Mouse (Mus musculus): ENCODE data around the gene Sh2b3. TPM values are rescaled to one million over a fixed set of nuclear protein-coding genes. Genes with fewer than 3 reads are reported as not detected.

The Sh2b3 gene
- total RNA-seq, 2 experiments from 2014 or later = 37.0 to 41.7 TPM

GRCm38 (mm10) chr5:121843138-121843905, 5.9 kb upstream of the Sh2b3 start:
- no peak for DNase-seq

- DNase-seq = peak; percentile 93
Observed at GRCm38 (mm10) chr5:121842665-121843118, 5.2 kb upstream of the Sh2b3 start.

GRCm38 (mm10) chr5:121841973-121842372, 4.5 kb upstream of the Sh2b3 start:
- DNase-seq = peak; percentile 52

GRCm38 (mm10) chr5:121841516-121841915, 4.1 kb upstream of the Sh2b3 start:
- no peak for DNase-seq

GRCm38 (mm10) chr5:121839128-121839473, 1.7 kb upstream of the Sh2b3 start:
- no peak for DNase-seq

- peak; percentile 72 for DNase-seq
Observed at GRCm38 (mm10) chr5:121838341-121839127, 1.1 kb upstream of the Sh2b3 start.

- DNase-seq = peak; percentile 94
Observed at GRCm38 (mm10) chr5:121836692-121837415, 592 bp downstream of the Sh2b3 start.

GRCm38 (mm10) chr5:121835949-121836691, 1.3 kb downstream of the Sh2b3 start:
- DNase-seq = no peak

- peak; percentile 61 for DNase-seq
Observed at GRCm38 (mm10) chr5:121834991-121835747, 2.3 kb downstream of the Sh2b3 start.

GRCm38 (mm10) chr5:121834241-121834606, 3.2 kb downstream of the Sh2b3 start:
- no peak for DNase-seq

GRCm38 (mm10) chr5:121833572-121834240, 3.7 kb downstream of the Sh2b3 start:
- DNase-seq = peak; percentile 76

- DNase-seq = peak; percentile 7
Observed at GRCm38 (mm10) chr5:121833159-121833558, 4.3 kb downstream of the Sh2b3 start.

GRCm38 (mm10) chr5:121832376-121833155, 4.9 kb downstream of the Sh2b3 start:
- DNase-seq = peak; percentile 17

- no peak for DNase-seq
Observed at GRCm38 (mm10) chr5:121831002-121831601, 6.3 kb downstream of the Sh2b3 start.

GRCm38 (mm10) chr5:121828491-121829432, 8.7 kb downstream of the Sh2b3 start:
- no peak for DNase-seq

GRCm38 (mm10) chr5:121827876-121828275, 9.6 kb downstream of the Sh2b3 start:
- DNase-seq = no peak

- DNase-seq = no peak
Observed at GRCm38 (mm10) chr5:121825606-121826005, 11.8 kb downstream of the Sh2b3 start.

GRCm38 (mm10) chr5:121824121-121824520, 13.3 kb downstream of the Sh2b3 start:
- peak; percentile 59 for DNase-seq

Data from adrenal gland, postnatal 10 days (tissue).